Mouse (Mus musculus): ENCODE measurements around the gene Carmil1. TPM values are rescaled to one million over a fixed set of nuclear protein-coding genes. Genes with fewer than 3 reads are reported as not detected.

Gene Carmil1
- total and polyA plus RNA-seq, 2 experiments from 2014 or later: 39.3 to 50.9 TPM

DNA sequence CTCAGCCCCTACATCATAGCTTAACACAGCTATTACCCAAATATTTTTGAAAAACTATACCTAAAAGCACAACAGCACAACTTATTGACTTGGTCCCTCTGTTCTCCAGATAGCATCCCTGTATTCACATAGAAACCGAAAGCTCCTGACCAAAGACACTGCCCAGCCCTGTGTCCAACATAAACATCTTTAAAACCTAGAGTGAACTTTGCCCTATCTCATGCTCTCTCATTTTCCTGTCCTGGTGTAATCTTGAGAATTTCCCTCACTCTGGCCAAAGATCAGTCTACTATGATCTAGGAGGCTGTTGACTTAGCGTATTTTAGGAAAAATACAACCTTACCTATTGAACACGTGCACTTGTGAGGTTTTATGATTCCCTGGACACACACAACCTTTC, 187.5 kb downstream of the Carmil1 start:
- Histone ChIP-seq H3K27ac (no peak overlapping the region), H3K4me1 (ENCODE audit: insufficient read depth, low read length) (no peaks in the 10 kb centered on the region), H3K27me3 (ENCODE audit: insufficient read depth, low read length) (no peaks in the 10 kb centered on the region), H3K9me3 (ENCODE audit: low read length) (no peaks in the 10 kb centered on the region), H3K4me3 (ENCODE audit: low read length) (no peak overlapping the region), H3K4me2 (ENCODE audit: low read depth, low read length) (no peak overlapping the region), H3K9ac (replicated peaks; ENCODE audit: low read length) (no peak overlapping the region), H3K36me3 (ENCODE audit: insufficient read depth, low read length) (no peaks in the 10 kb centered on the region; the same call in none of the 2 replicates)
- DNase-seq (ENCODE audit: low spot score) (no peak), ATAC-seq (no peak)
- TF ChIP-seq CTCF (IDR thresholded peaks at IDR 0.05; ENCODE audit: low read depth): no peak
- 93% methylated on average over 3 of the region's 3 CpGs for WGBS

DNA sequence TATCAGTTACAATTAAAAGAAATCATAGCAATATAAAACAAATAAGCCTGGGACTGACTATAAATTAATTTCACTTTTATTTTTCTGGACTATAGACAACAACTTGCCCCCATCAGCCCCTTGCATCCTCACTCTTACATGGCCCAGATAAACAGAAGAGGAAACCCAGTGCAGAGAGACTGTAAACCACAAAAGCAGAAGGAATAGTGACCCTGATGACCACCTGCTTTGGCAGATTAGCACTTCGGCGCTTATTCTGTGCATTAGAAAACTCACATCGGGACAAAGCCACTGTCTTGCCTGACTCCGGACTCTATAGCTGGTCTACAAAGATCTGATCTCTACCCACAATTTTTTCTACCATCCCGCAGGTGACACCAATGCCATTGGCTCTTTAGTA, 188.5 kb downstream of the Carmil1 start:
- H3K4me3 ChIP-seq (ENCODE audit: low read length): no peak overlapping the region
- H3K9me3 ChIP-seq (ENCODE audit: low read length): no peaks in the 10 kb centered on the region
- DNase-seq (ENCODE audit: low spot score): no peak
- no peaks in the 10 kb centered on the region for H3K27me3 ChIP-seq (ENCODE audit: insufficient read depth, low read length)
- WGBS: 93% methylated on average over 5 of the region's 5 CpGs
- no peak overlapping the region for H3K4me2 ChIP-seq (ENCODE audit: low read depth, low read length)
- no peak overlapping the region for H3K9ac ChIP-seq (replicated peaks; ENCODE audit: low read length)
- no peaks in the 10 kb centered on the region for H3K4me1 ChIP-seq (ENCODE audit: insufficient read depth, low read length)
- no peak for TF ChIP-seq CTCF (IDR thresholded peaks at IDR 0.05; ENCODE audit: low read depth)
- no peak overlapping the region for H3K27ac ChIP-seq
- ATAC-seq: no peak
- no peaks in the 10 kb centered on the region; the same call in none of the 2 replicates for H3K36me3 ChIP-seq (ENCODE audit: insufficient read depth, low read length)

DNA sequence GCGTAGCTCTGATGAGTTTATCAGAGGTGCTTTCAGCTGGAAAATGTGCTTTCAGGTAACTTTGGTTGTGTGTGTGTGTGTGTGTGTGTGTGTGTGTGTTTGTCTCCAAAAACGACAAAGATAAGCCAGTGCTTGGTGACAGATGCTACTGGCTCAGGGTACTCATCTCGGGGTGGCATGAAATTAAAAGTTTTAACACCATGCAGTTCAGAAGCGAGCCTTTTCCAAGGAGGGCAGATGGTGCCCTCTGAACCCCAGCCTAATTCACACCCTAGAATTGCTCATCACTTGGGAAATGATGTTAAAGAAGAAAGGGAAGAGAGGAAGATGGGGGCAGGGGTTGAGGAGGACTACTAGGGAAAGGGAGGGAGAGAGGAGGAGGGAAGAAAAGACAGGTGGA, 198.4 kb downstream of the Carmil1 start:
- Histone ChIP-seq H3K4me3 (ENCODE audit: low read length) (no peak overlapping the region), H3K4me2 (ENCODE audit: low read depth, low read length) (no peak overlapping the region), H3K9ac (replicated peaks; ENCODE audit: low read length) (no peak overlapping the region), H3K9me3 (ENCODE audit: low read length) (no peaks in the 10 kb centered on the region), H3K27me3 (ENCODE audit: insufficient read depth, low read length) (no peaks in the 10 kb centered on the region), H3K36me3 (ENCODE audit: insufficient read depth, low read length) (no peaks in the 10 kb centered on the region), H3K27ac (no peak overlapping the region), H3K4me1 (ENCODE audit: insufficient read depth, low read length) (no peaks in the 10 kb centered on the region)
- DNase-seq (ENCODE audit: low spot score): no peak
- 52% methylated on average over 4 of the region's 4 CpGs for WGBS
- TF ChIP-seq CTCF (IDR thresholded peaks at IDR 0.05; ENCODE audit: low read depth): no peak
- ATAC-seq: no peak

DNA sequence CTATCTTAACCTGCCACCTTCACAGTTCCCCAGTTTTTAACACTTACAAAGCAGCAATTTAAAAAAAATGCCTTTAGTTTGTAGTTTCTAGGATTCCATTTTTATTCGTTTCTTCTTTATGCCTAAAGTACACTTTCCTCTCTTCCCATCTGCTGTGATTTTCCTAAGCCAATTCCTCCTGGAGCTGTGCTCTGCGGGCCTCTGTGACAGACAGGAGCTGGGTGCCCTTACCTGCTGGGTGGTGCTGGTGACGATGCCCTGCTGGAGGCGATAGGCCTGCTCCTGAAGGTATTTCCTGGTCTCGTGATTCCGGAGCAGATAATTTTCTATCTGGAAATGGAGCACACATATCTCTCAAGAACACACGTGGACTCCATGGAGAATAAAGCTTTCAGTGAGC, 198.9 kb downstream of the Carmil1 start:
- Histone ChIP-seq H3K27ac (no peak overlapping the region), H3K9ac (replicated peaks; ENCODE audit: low read length) (no peak overlapping the region), H3K36me3 (ENCODE audit: insufficient read depth, low read length) (no peaks in the 10 kb centered on the region), H3K4me2 (ENCODE audit: low read depth, low read length) (no peak overlapping the region), H3K9me3 (ENCODE audit: low read length) (no peaks in the 10 kb centered on the region), H3K4me1 (ENCODE audit: insufficient read depth, low read length) (no peaks in the 10 kb centered on the region), H3K4me3 (ENCODE audit: low read length) (no peak overlapping the region), H3K27me3 (ENCODE audit: insufficient read depth, low read length) (no peaks in the 10 kb centered on the region)
- ATAC-seq (no peak), DNase-seq (ENCODE audit: low spot score) (no peak)
- 69% methylated on average over 7 of the region's 7 CpGs for WGBS
- TF ChIP-seq CTCF (IDR thresholded peaks at IDR 0.05; ENCODE audit: low read depth): no peak

DNA sequence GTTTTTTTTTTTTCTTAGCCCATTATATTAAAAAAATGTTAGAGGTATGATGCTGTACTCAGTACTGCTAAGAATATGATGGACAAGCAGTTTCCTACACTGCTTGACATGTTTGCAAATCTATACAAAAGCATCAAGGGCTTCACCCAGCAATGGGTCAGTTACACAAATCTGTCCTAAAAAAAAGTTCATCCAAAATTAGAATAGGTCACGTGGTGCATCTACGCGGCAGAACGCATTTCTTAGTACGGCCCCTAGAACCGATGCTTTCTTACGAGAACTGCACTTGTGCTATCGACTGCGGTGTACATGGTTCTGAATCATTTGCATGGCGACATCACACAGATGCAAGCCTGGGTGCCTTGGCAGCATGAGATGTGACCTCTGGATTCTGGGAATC, 208.0 kb downstream of the Carmil1 start:
- WGBS: 90% methylated on average over 10 of the region's 10 CpGs
- DNase-seq (ENCODE audit: low spot score): no peak
- Histone ChIP-seq H3K4me2 (ENCODE audit: low read depth, low read length) (no peak overlapping the region), H3K4me1 (ENCODE audit: insufficient read depth, low read length) (no peaks in the 10 kb centered on the region), H3K27me3 (ENCODE audit: insufficient read depth, low read length) (no peaks in the 10 kb centered on the region), H3K9me3 (ENCODE audit: low read length) (no peaks in the 10 kb centered on the region), H3K9ac (replicated peaks; ENCODE audit: low read length) (no peak overlapping the region), H3K36me3 (ENCODE audit: insufficient read depth, low read length) (peaks cover 14% of the 10 kb centered on the region; the same call in 1 of the 2 replicates), H3K27ac (no peak overlapping the region), H3K4me3 (ENCODE audit: low read length) (no peak overlapping the region)
- no peak for TF ChIP-seq CTCF (IDR thresholded peaks at IDR 0.05; ENCODE audit: low read depth)
- ATAC-seq: no peak

DNA sequence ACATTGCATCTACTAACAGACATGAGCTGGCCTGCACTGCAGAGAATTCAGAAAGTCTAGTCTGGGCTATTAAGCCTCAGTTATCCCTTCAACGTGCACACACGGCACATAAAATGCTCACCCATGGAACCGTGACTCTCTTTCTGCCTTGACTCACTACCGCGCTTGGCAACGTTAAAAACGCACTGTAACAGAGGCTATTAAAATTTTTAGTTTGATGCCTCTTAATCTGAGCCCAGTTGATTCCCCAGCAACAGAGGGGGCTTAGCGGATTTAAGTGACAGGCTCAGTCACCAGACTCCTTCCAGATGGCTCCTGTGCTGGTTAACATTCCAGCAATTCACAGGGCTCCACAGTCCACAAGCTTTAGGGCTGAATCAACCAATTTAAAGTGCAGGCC, 213.0 kb downstream of the Carmil1 start:
- Histone ChIP-seq H3K9ac (replicated peaks; ENCODE audit: low read length) (no peak overlapping the region), H3K36me3 (ENCODE audit: insufficient read depth, low read length) (peaks cover 19% of the 10 kb centered on the region; the same call in 1 of the 2 replicates), H3K27ac (no peak overlapping the region), H3K4me3 (ENCODE audit: low read length) (no peak overlapping the region), H3K9me3 (ENCODE audit: low read length) (no peaks in the 10 kb centered on the region), H3K4me2 (ENCODE audit: low read depth, low read length) (no peak overlapping the region), H3K4me1 (ENCODE audit: insufficient read depth, low read length) (no peaks in the 10 kb centered on the region), H3K27me3 (ENCODE audit: insufficient read depth, low read length) (no peaks in the 10 kb centered on the region)
- WGBS: 83% methylated on average over 8 of the region's 8 CpGs
- TF ChIP-seq CTCF (IDR thresholded peaks at IDR 0.05; ENCODE audit: low read depth): no peak
- ATAC-seq: no peak
- peak; percentile 15 for DNase-seq (ENCODE audit: low spot score)

DNA sequence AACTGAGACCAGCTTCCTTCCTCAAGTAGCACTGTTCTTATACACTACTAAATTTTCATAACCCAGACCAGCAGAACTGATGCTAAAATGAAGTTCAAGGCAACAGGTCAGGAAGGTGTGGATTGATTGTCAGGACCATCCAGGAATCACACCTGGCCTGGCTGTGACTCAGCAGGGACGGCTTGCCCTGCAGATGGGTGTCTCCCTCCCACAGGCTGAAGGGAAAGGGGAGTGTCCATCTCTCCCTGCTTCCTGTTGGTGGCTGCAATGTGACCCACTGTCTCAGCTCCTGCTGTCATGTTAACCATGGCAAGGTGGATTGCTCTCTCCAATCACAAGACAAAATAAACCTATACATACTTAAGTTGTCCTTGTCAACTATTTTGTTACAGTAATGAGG, 215.1 kb downstream of the Carmil1 start:
- H3K27me3 ChIP-seq (ENCODE audit: insufficient read depth, low read length): no peaks in the 10 kb centered on the region
- DNase-seq (ENCODE audit: low spot score) (no peak), ATAC-seq (no peak)
- H3K27ac ChIP-seq: no peak overlapping the region
- H3K36me3 ChIP-seq (ENCODE audit: insufficient read depth, low read length): peaks cover 19% of the 10 kb centered on the region; the same call in 1 of the 2 replicates
- 71% methylated on average over 1 of the region's 1 CpGs for WGBS
- H3K4me1 ChIP-seq (ENCODE audit: insufficient read depth, low read length): no peaks in the 10 kb centered on the region
- H3K4me2 ChIP-seq (ENCODE audit: low read depth, low read length): no peak overlapping the region
- H3K9ac ChIP-seq (replicated peaks; ENCODE audit: low read length): no peak overlapping the region
- TF ChIP-seq CTCF (IDR thresholded peaks at IDR 0.05; ENCODE audit: low read depth): no peak
- H3K9me3 ChIP-seq (ENCODE audit: low read length): no peaks in the 10 kb centered on the region
- no peak overlapping the region for H3K4me3 ChIP-seq (ENCODE audit: low read length)
